Mouse (Mus musculus) CH12.LX (cell line): Measurements from ENCODE around the gene Cnst. TPM values are rescaled to one million over a fixed set of nuclear protein-coding genes. Genes with fewer than 3 reads are reported as not detected.

Source experiments
- DNase-seq: peaks from one replicate; pipeline ENCODE4 v3.0.0-alpha.2; 2013; ENCODE audit errors: extremely low read depth
- H3K27ac ChIP-seq: 2 replicates; pipeline ENCODE4 v1.5.1; 2012; ENCODE audit warnings: low read depth, mild to moderate bottlenecking, control low read depth, moderate library complexity; ENCODE audit not compliant: insufficient read depth
- H3K27me3 ChIP-seq: replicated peaks from 2 replicates; pipeline ENCODE3; 2012; ENCODE audit warnings: inconsistent platforms
- H3K36me3 ChIP-seq, 2 experiments: replicated peaks in 1 of 2; 2 replicates each; pipeline versions ENCODE3 to v1.6.1; 2012; ENCODE audit warnings: inconsistent platforms in 1 of 2, low read length in 1 of 2, mild to moderate bottlenecking in 1 of 2, mixed read lengths in 1 of 2, moderate library complexity in 1 of 2; ENCODE audit not compliant: control insufficient read depth in 1 of 2, insufficient read depth in 1 of 2
- H3K4me1 ChIP-seq, 2 experiments: 2 replicates each; pipeline ENCODE4 v1.6.1; 2012; ENCODE audit warnings: inconsistent platforms in 1 of 2, moderate library complexity in 1 of 2; ENCODE audit not compliant: insufficient read depth in 2 of 2, control insufficient read depth in 1 of 2
- H3K4me2 ChIP-seq: 2 replicates; pipeline ENCODE4 v1.6.1; 2012; ENCODE audit warnings: low read depth, mild to moderate bottlenecking, control low read depth; ENCODE audit not compliant: poor library complexity, insufficient read depth, severe bottlenecking
- H3K4me3 ChIP-seq, 3 experiments: fragments of 150-350 bp in 1 of 3; sonication (generic) in 1 of 3; replicated peaks in 1 of 3; 2 replicates each; pipeline versions ENCODE3 to v1.5.1; 2011 to 2012; ENCODE audit warnings: low read depth in 2 of 3, low read length in 2 of 3, mild to moderate bottlenecking in 2 of 3, moderate library complexity in 2 of 3, control low read depth in 1 of 3, improper control_type of control experiment in 1 of 3, inconsistent platforms in 1 of 3, mixed read lengths in 1 of 3; ENCODE audit not compliant: poor library complexity in 1 of 3
- H3K79me2 ChIP-seq: replicated peaks from 2 replicates; pipeline ENCODE4 v1.6.1; 2012; ENCODE audit warnings: mild to moderate bottlenecking, moderate library complexity; ENCODE audit not compliant: control insufficient read depth, poor library complexity, insufficient read depth, severe bottlenecking; ENCODE audit errors: extremely low read depth
- H3K9ac ChIP-seq: 2 replicates; pipeline ENCODE4 v1.6.1; 2012; ENCODE audit warnings: low read depth, mild to moderate bottlenecking, control low read depth, moderate library complexity; ENCODE audit not compliant: insufficient read depth
- H3K9me3 ChIP-seq: replicated peaks from 2 replicates; pipeline ENCODE3; 2012; ENCODE audit warnings: low read length, inconsistent platforms, mixed read lengths
- BHLHE40 ChIP-seq: IDR thresholded peaks from 2 replicates; pipeline ENCODE4 v1.6.1; 2011; ENCODE audit warnings: mild to moderate bottlenecking, low read depth, low read length, improper control_type of control experiment
- CHD1 ChIP-seq: IDR thresholded peaks from 2 replicates; pipeline ENCODE4 v1.6.1; 2012; ENCODE audit warnings: low read depth, low read length, improper control_type of control experiment, inconsistent platforms
- CHD2 ChIP-seq: IDR thresholded peaks from 2 replicates; pipeline ENCODE4 v1.6.1; 2011; ENCODE audit warnings: low read length, improper control_type of control experiment
- E2F4 ChIP-seq: IDR thresholded peaks from 2 replicates; pipeline ENCODE4 v1.6.1; 2011; ENCODE audit warnings: low read depth, low read length, improper control_type of control experiment; ENCODE audit not compliant: insufficient replicate concordance
- ELF1 ChIP-seq: IDR thresholded peaks from 2 replicates; pipeline ENCODE4 v1.6.1; 2014; ENCODE audit warnings: low read depth, mild to moderate bottlenecking, inconsistent platforms, low read length, improper control_type of control experiment
- ETS1 ChIP-seq: conservative IDR thresholded peaks from 2 replicates; pipeline ENCODE4 v1.6.1; 2012; ENCODE audit warnings: low read depth, mild to moderate bottlenecking, inconsistent platforms, low read length, improper control_type of control experiment, moderate library complexity
- JUN ChIP-seq: IDR thresholded peaks from 2 replicates; pipeline ENCODE4 v1.6.1; 2011; ENCODE audit warnings: low read depth, mild to moderate bottlenecking, low read length, improper control_type of control experiment, moderate library complexity; ENCODE audit not compliant: insufficient read depth
- JUND ChIP-seq: conservative IDR thresholded peaks from 2 replicates; pipeline ENCODE4 v1.6.1; 2011; ENCODE audit warnings: low read depth, low read length, improper control_type of control experiment
- MEF2A ChIP-seq: IDR thresholded peaks from 2 replicates; pipeline ENCODE4 v1.6.1; 2014; ENCODE audit warnings: low read depth, mild to moderate bottlenecking, inconsistent platforms, low read length, improper control_type of control experiment, borderline replicate concordance
- MYC ChIP-seq: IDR thresholded peaks from 2 replicates; pipeline ENCODE4 v1.6.1; 2011; ENCODE audit warnings: low read depth, mild to moderate bottlenecking, improper control_type of control experiment, low read length
- NELFE ChIP-seq: IDR thresholded peaks from 2 replicates; pipeline ENCODE4 v1.6.1; 2011; ENCODE audit warnings: low read depth, low read length, improper control_type of control experiment
- PAX5 ChIP-seq: IDR thresholded peaks from 2 replicates; pipeline ENCODE4 v1.6.1; 2012; ENCODE audit warnings: low read length, inconsistent platforms, mixed read lengths
- POLR2A ChIP-seq: IDR thresholded peaks from 2 replicates; pipeline ENCODE4 v1.6.1; 2011; ENCODE audit warnings: low read depth, mild to moderate bottlenecking, improper control_type of control experiment, low read length
- POLR2AphosphoS2 ChIP-seq: IDR thresholded peaks from 2 replicates; pipeline ENCODE4 v1.6.1; 2011; ENCODE audit warnings: low read depth, low read length, improper control_type of control experiment
- RAD21 ChIP-seq: IDR thresholded peaks from 2 replicates; pipeline ENCODE4 v1.6.1; 2011; ENCODE audit warnings: low read depth, mild to moderate bottlenecking, low read length, improper control_type of control experiment, moderate library complexity
- TBP ChIP-seq: conservative IDR thresholded peaks from 2 replicates; pipeline ENCODE4 v1.6.1; 2011; ENCODE audit warnings: low read depth, low read length, improper control_type of control experiment
- UBTF ChIP-seq: IDR thresholded peaks from 2 replicates; pipeline ENCODE4 v1.6.1; 2012; ENCODE audit warnings: low read depth, mild to moderate bottlenecking, inconsistent platforms, low read length, improper control_type of control experiment, moderate library complexity
- USF1 ChIP-seq: IDR thresholded peaks from 2 replicates; pipeline ENCODE4 v1.6.1; 2014; ENCODE audit warnings: low read depth, mild to moderate bottlenecking, inconsistent platforms, low read length, improper control_type of control experiment
- USF2 ChIP-seq: conservative IDR thresholded peaks from 2 replicates; pipeline ENCODE4 v1.6.1; 2011; ENCODE audit warnings: low read depth, low read length, improper control_type of control experiment
- ZC3H11A ChIP-seq: IDR thresholded peaks from 2 replicates; pipeline ENCODE4 v1.6.1; 2012; ENCODE audit warnings: low read depth, mild to moderate bottlenecking, inconsistent platforms, low read length, improper control_type of control experiment
- dilution Hi-C: fragments of 300-500 bp; cut with MboI; formaldehyde crosslinking; loops from 2 replicates; pipeline ENCODE4 v1.14.3; 2020; ENCODE audit warnings: low sequenced_read_pairs; ENCODE audit not compliant: extremely low pct_unique_long_range_greater_than_20kb, extremely low pct_ligation_motif_present
- in situ Hi-C: fragments of 300-500 bp; cut with MboI; formaldehyde crosslinking; loops from 3 replicates; pipeline ENCODE4 v1.14.3; 2019; ENCODE audit warnings: low sequenced_read_pairs, low pct_ligation_motif_present, low pct_unique_long_range_greater_than_20kb, mixed read lengths
- polyA plus RNA-seq: library from polyadenylated mRNA; unstranded; fragments of >175 nt; gene quantifications from 2 replicates; pipeline ENCODE4 v1.2.1, GENCODE M21; 2012; ENCODE audit warnings: low read depth; ENCODE audit not compliant: insufficient read length
- total RNA-seq, 2 experiments: library from RNA; depleted of rRNA; stranded (reverse); fragments of 300-350 nt in 1 of 2; fragments of >200 nt in 1 of 2; gene quantifications; 2 replicates each; pipeline ENCODE4 v1.2.3; 2012 to 2014

Gene Cnst
- total and polyA plus RNA-seq, 3 experiments = 7.8 to 10.2 (median 9.3) TPM

- Histone ChIP-seq H3K27ac (no peak overlapping the region), H3K79me2 (0 out of 2 replicates have a peak, but pooled peaks cover 3% of the 10 kb centered on the region), H3K4me3 (no peak overlapping the region), H3K27me3 (no peaks in the 10 kb centered on the region), H3K4me1 (peaks cover 0 to 5% of the 10 kb centered on the region in 2 experiments; a peak in 1 of 4 replicates), H3K9ac (no peak overlapping the region), H3K4me2 (no peak overlapping the region), H3K36me3 (peaks cover 0 to 11% of the 10 kb centered on the region in 2 experiments), H3K9me3 (no peaks in the 10 kb centered on the region)
- TF ChIP-seq MEF2A (no peak), JUN (no peak), RAD21 (no peak), USF1 (no peak), CHD2 (no peak), ETS1 (no peak), MYC (no peak), NELFE (no peak), E2F4 (no peak), ZC3H11A (no peak), BHLHE40 (no peak), TBP (no peak), POLR2AphosphoS2 (no peak), UBTF (no peak), ELF1 (no peak), JUND (no peak), CHD1 (no peak), USF2 (no peak), POLR2A (no peak), PAX5 (no peak)
- dilution Hi-C loops = no loop called here
- DNase-seq = no peak
- in situ Hi-C loops = no loop called here
Observed at GRCm38 (mm10) chr1:179563926-179564325, 17.8 kb downstream of the Cnst start.

DNA sequence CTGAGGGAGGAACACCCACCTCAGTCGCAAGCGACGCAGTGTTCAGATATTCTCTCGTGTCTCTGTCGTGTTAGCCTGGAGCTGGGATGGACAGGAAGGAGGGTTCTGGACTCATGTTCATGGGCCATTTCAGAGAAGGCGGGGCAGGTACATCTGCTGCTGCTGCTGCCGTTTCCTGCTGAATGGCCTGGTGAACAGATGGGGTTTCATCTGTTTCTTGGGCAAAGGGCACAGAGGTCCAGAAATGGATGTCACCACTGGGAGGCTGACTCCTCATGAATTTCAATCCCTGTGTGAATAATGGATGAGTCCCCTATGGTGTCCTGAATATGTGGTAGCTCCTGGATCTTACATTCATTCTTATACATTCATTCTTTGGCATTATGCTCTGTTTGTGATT lies 21.4 kb downstream of the Cnst start:
- dilution Hi-C loops = no loop called here

More for the DNA sequence above, 21.4 kb downstream of the Cnst start:
- Histone ChIP-seq H3K36me3 (no peaks in the 10 kb centered on the region), H3K9ac (no peak overlapping the region), H3K79me2 (no peaks in the 10 kb centered on the region), H3K27me3 (no peaks in the 10 kb centered on the region), H3K4me1 (peaks cover 0 to 5% of the 10 kb centered on the region in 2 experiments; a peak in 1 of 4 replicates), H3K4me2 (no peak overlapping the region), H3K9me3 (no peaks in the 10 kb centered on the region)
- no peak for DNase-seq
- TF ChIP-seq BHLHE40 = no peak
- TF ChIP-seq ZC3H11A = no peak
- TF ChIP-seq CHD2 = no peak
- TF ChIP-seq, all 38 proteins: peak for 0
- in situ Hi-C loops = no loop called here
- Histone ChIP-seq H3K27ac (no peak overlapping the region), H3K4me3 (no peak overlapping the region)
